Comparison of ENCODE assay signal across 31 mouse cellular contexts in the genomic region with DNA sequence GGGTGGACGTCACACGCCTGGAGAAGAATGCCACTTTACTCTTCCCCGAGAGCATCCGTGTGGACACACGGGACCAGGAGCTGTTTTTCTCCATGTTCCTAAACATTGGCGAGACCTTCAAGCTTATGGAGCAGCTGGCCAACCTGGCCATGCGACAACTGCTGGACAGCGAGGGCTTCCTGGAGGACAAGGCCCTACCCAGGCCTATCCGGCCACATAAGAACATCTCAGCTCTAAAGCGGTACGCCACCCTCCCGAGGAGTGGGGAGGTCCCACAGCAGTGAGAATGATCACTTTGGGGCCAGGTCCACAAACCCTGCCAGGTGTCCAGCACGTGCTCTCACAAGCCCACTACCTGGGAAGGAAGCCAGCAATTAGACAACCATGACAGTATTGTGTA.
"Had no signal": no experiment of that assay in that cellular context is flagged by ENCODE, and none has a peak within 500 bp of the region (broad histone marks: within the 10 kb centered on the region; RNA-seq: fewer than 3 reads in every experiment).

No protein-coding gene starts in this region.

- H3K27ac ChIP-seq: limb, embryonic 10.5 days; limb, embryonic 12.5 days; limb, embryonic 13.5 days; limb, embryonic 15.5 days; liver, embryonic 12.5 days; liver, embryonic 13.5 days; liver, embryonic 14.5 days; liver, embryonic 15.5 days; lung, embryonic 15.5 days; macrophage; midbrain, embryonic 12.5 days; midbrain, embryonic 13.5 days; midbrain, embryonic 15.5 days; neural tube, embryonic 12.5 days; neural tube, embryonic 13.5 days had no signal

- H3K9me3 ChIP-seq: limb, embryonic 10.5 days; limb, embryonic 12.5 days; limb, embryonic 13.5 days; limb, embryonic 15.5 days; liver, embryonic 12.5 days; liver, embryonic 13.5 days; liver, embryonic 15.5 days; lung, embryonic 15.5 days; megakaryocyte, embryonic 14.5 days; midbrain, embryonic 12.5 days; midbrain, embryonic 13.5 days; midbrain, embryonic 15.5 days; neural tube, embryonic 12.5 days; neural tube, embryonic 13.5 days had no signal

- ATAC-seq: liver, embryonic 12.5 days; liver, postnatal 0 days; lung, postnatal 0 days; midbrain, embryonic 13.5 days; midbrain, embryonic 15.5 days; midbrain, embryonic 16.5 days had no signal

- H3K27me3 ChIP-seq: limb, embryonic 12.5 days; limb, embryonic 13.5 days; limb, embryonic 15.5 days; liver, embryonic 12.5 days; liver, embryonic 13.5 days; liver, embryonic 15.5 days; lung, embryonic 15.5 days; megakaryocyte, embryonic 14.5 days; midbrain, embryonic 12.5 days; midbrain, embryonic 13.5 days; midbrain, embryonic 15.5 days; neural tube, embryonic 12.5 days; neural tube, embryonic 13.5 days had no signal

- H3K9ac ChIP-seq: limb, embryonic 12.5 days; limb, embryonic 13.5 days; limb, embryonic 15.5 days; liver, embryonic 12.5 days; liver, embryonic 13.5 days; liver, embryonic 14.5 days; liver, embryonic 15.5 days; liver, postnatal 0 days; lung, embryonic 14.5 days; lung, embryonic 15.5 days; midbrain, embryonic 12.5 days; midbrain, embryonic 13.5 days; midbrain, embryonic 15.5 days; neural tube, embryonic 12.5 days; neural tube, embryonic 13.5 days had no signal

- H3K4me2 ChIP-seq: limb, embryonic 12.5 days; limb, embryonic 13.5 days; limb, embryonic 15.5 days; liver, embryonic 11.5 days; liver, embryonic 12.5 days; liver, embryonic 13.5 days; liver, embryonic 15.5 days; lung, embryonic 14.5 days; lung, embryonic 15.5 days; midbrain, embryonic 12.5 days; midbrain, embryonic 13.5 days; midbrain, embryonic 15.5 days; neural tube, embryonic 12.5 days; neural tube, embryonic 13.5 days had no signal

- H3K4me3 ChIP-seq: limb, embryonic 10.5 days; limb, embryonic 12.5 days; limb, embryonic 13.5 days; limb, embryonic 15.5 days; liver, embryonic 12.5 days; liver, embryonic 13.5 days; liver, embryonic 15.5 days; lung, embryonic 15.5 days; megakaryocyte, embryonic 14.5 days; midbrain, embryonic 12.5 days; midbrain, embryonic 13.5 days; midbrain, embryonic 15.5 days; myocyte; neural tube, embryonic 12.5 days; neural tube, embryonic 13.5 days had no signal

- H3K4me1 ChIP-seq: limb, embryonic 10.5 days; limb, embryonic 12.5 days; limb, embryonic 13.5 days; limb, embryonic 15.5 days; lung, embryonic 15.5 days; midbrain, embryonic 12.5 days; midbrain, embryonic 13.5 days; midbrain, embryonic 15.5 days; neural tube, embryonic 12.5 days; neural tube, embryonic 13.5 days had no signal

- DNase-seq: left cerebral cortex, postnatal 4 days; liver; liver, embryonic 13.5 days; liver, postnatal 0 days; lung, adult 18-20 months; lung, adult 2 months; lung, embryonic 14.5 days; lung, postnatal 10 days; lung, postnatal 14 days; lung, postnatal 36 days; lung, postnatal 4 days; midbrain, embryonic 14.5 days had no signal
